24 mouse cellular contexts compared by ENCODE assay signal in genomic region chr12:17736859-17737577, GRCm38 (mm10). TPM values are rescaled to one million over a fixed set of nuclear protein-coding genes. Genes with fewer than 3 reads are reported as not detected.
A peak's percentile ranks its signal among the peaks of the same experiment; 100 is the strongest.
DNase-seq lines count a peak whose midpoint lies in the region; ATAC-seq lines count a peak whose summit lies in the region.
"Had no signal": no experiment of that assay in that cellular context is flagged by ENCODE, and none has a peak within 500 bp of the region (broad histone marks: within the 10 kb centered on the region; RNA-seq: fewer than 3 reads in every experiment).

No protein-coding gene starts in this region.

- H3K27ac ChIP-seq in liver, embryonic 11.5 days (ENCODE audit: low read depth, low read length), result peak overlapping the region; percentile 59; the same call in 1 of the 2 replicates
- peak overlapping the region; percentile 64 for H3K27ac ChIP-seq in liver, embryonic 13.5 days
- H3K27ac ChIP-seq: embryonic facial prominence, embryonic 13.5 days; limb, embryonic 12.5 days had no signal

- DNase-seq in liver, embryonic 11.5 days (ENCODE audit: low spot score), result no peak
- no peak for DNase-seq in liver
- DNase-seq in liver, embryonic 13.5 days, result no peak
- DNase-seq in thymus, postnatal 0 days (ENCODE audit: low spot score), result peak; percentile 78
- DNase-seq in urinary bladder, postnatal 25 days (ENCODE audit: low spot score), result no peak
- DNase-seq in adrenal gland, adult 8-10 months, result no peak
- DNase-seq: adrenal gland, postnatal 14 days; B cell, adult 2 months; cerebellum, adult 8-10 months; cerebellum, postnatal 36 days; embryo, embryonic 11 days; gastrocnemius, postnatal 36 days; kidney, adult 9 months; kidney, postnatal 14 days; lung, adult 2 months had no signal

- H3K36me3 ChIP-seq in liver, embryonic 11.5 days (ENCODE audit: control insufficient read depth, insufficient read depth, low read length), result no peaks in the 10 kb centered on the region
- H3K36me3 ChIP-seq in liver, embryonic 13.5 days, result no peaks in the 10 kb centered on the region
- H3K36me3 ChIP-seq: embryonic facial prominence, embryonic 13.5 days; limb, embryonic 12.5 days had no signal

- WGBS in liver, embryonic 11.5 days, result 59% methylated on average over 10 of the region's 10 CpGs
- 48% methylated on average over 10 of the region's 10 CpGs for WGBS in liver, embryonic 13.5 days (ENCODE audit: insufficient replicate concordance)

- H3K4me1 ChIP-seq in liver, embryonic 11.5 days (replicated peaks; ENCODE audit: control insufficient read depth, insufficient read depth, low read length), result peaks cover 56% of the 10 kb centered on the region
- peaks cover 85% of the 10 kb centered on the region for H3K4me1 ChIP-seq in liver, embryonic 13.5 days (replicated peaks)

- H3K9me3 ChIP-seq in liver, embryonic 11.5 days (ENCODE audit: control insufficient read depth, low read length), result no peaks in the 10 kb centered on the region
- H3K9me3 ChIP-seq in liver, embryonic 13.5 days (replicated peaks), result no peaks in the 10 kb centered on the region
- H3K9me3 ChIP-seq: embryonic facial prominence, embryonic 13.5 days; limb, embryonic 12.5 days; megakaryocyte, embryonic 14.5 days had no signal

- no peak overlapping the region for H3K4me3 ChIP-seq in liver, embryonic 11.5 days (ENCODE audit: low read depth, low read length)
- no peak overlapping the region for H3K4me3 ChIP-seq in liver, embryonic 13.5 days (replicated peaks)
- H3K4me3 ChIP-seq: embryonic facial prominence, embryonic 13.5 days; limb, embryonic 12.5 days; megakaryocyte, embryonic 14.5 days had no signal

- ATAC-seq in liver, embryonic 11.5 days (replicated peaks; ENCODE audit: low FRiP score), result peak; percentile 12; the same call in 1 of the 2 replicates
- ATAC-seq in CD4-positive, CD25-positive, alpha-beta regulatory T cell, adult 4 months, result peak; percentile 16
- peak; percentile 21; the same call in 1 of the 2 replicates for ATAC-seq in liver, embryonic 13.5 days (ENCODE audit: low read depth)
- no peak for ATAC-seq in erythroblast, adult 5-6 weeks (replicated peaks; ENCODE audit: low FRiP score, poor library complexity, severe bottlenecking)
- ATAC-seq: forebrain, embryonic 16.5 days; hindbrain, embryonic 16.5 days; intestine, embryonic 16.5 days; midbrain, embryonic 16.5 days had no signal

- no peak overlapping the region for H3K9ac ChIP-seq in liver, embryonic 11.5 days (ENCODE audit: low read depth, low read length)
- H3K9ac ChIP-seq in liver, embryonic 13.5 days, result no peak overlapping the region; the same call in 1 of the 2 replicates
- H3K9ac ChIP-seq: embryonic facial prominence, embryonic 13.5 days; limb, embryonic 12.5 days had no signal

- H3K4me2 ChIP-seq in liver, embryonic 11.5 days, result no peak overlapping the region
- no peak overlapping the region for H3K4me2 ChIP-seq in liver, embryonic 13.5 days
- H3K4me2 ChIP-seq: embryonic facial prominence, embryonic 13.5 days; limb, embryonic 12.5 days had no signal

- H3K27me3 ChIP-seq in liver, embryonic 11.5 days (replicated peaks; ENCODE audit: control insufficient read depth, insufficient read depth, low read length), result no peaks in the 10 kb centered on the region
- no peaks in the 10 kb centered on the region for H3K27me3 ChIP-seq in liver, embryonic 13.5 days
- H3K27me3 ChIP-seq: embryonic facial prominence, embryonic 13.5 days; limb, embryonic 12.5 days; megakaryocyte, embryonic 14.5 days had no signal

RNA-seq across cellular contexts. Expression of gene Hpcal1, which starts 46.4 kb away (rescaled TPM):
- 30.2 and 31.8 TPM in 2 replicates for polyA plus RNA-seq in liver, embryonic 11.5 days (2014; fragmentation: Nextera tagmentation; extraction: Ambion mirVana)
- 10 to 100 TPM; 71.5 to 87.9 TPM for polyA plus RNA-seq in CD4-positive, CD25-positive, alpha-beta regulatory T cell, adult 4 months (2017; shearing (Covaris generic))
- 15.7 and 16.0 TPM in 2 replicates for polyA plus RNA-seq in liver, embryonic 13.5 days (2015; fragmentation: Nextera tagmentation; extraction: Ambion mirVana)
- 145 and 152 TPM in 2 replicates for polyA plus RNA-seq in thymus, postnatal 0 days (2015; fragmentation: Nextera tagmentation; extraction: Ambion mirVana)
- total RNA-seq in erythroblast, adult 5-6 weeks (2015; ENCODE audit: low replicate concordance), result 23.8 and 30.3 TPM in 2 replicates
- 4.3 and 7.4 TPM in 2 replicates for total RNA-seq in erythroblast, adult 5-6 weeks (2017; ENCODE audit: low replicate concordance)
- total RNA-seq in adrenal gland, adult 8-10 months (2022), result 10 to 100 TPM; 18.8 to 34.0 (median 25.4) TPM
